ENCODE assay signal across 9 mouse cellular contexts in the genomic region with DNA sequence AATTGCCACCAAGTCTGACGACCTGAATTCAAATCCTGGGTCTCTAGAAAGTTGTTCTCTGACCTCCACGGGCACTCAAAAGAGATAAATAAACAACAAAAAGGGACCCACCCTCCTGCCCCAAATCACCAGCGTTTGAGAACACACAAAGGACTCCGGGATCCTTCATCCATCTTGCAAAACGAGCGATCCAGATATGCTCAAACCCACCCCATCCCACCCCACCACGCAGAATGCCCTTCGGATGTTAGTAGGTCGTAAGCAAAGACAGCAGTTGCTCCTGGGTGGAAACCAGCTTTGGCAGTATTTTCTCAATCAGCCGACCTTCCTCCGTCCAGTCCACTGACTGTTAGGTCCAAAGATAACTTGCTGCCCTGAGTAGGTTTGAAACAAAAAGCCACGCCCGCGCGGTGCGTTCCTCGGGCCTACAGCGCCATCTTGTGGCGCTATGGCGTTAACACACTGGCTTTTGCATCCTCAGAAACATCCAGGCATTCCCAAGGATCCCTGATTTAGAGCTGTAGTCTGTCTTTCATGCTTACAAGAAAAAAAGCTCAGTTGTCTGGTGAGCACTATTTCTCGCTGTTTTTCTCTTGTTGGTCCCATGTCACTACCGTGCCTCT. TPM values are rescaled to one million over a fixed set of nuclear protein-coding genes. Genes with fewer than 3 reads are reported as not detected.
DNase-seq lines count a peak whose midpoint lies in the region; ATAC-seq and TF ChIP-seq lines count a peak whose summit lies in the region.
"Had no signal": no experiment of that assay in that cellular context is flagged by ENCODE, and none has a peak within 500 bp of the region (broad histone marks: within the 10 kb centered on the region; RNA-seq: fewer than 3 reads in every experiment).

No protein-coding gene starts in this region.

- H3K27me3 ChIP-seq in spleen, adult 2 months (ENCODE audit: control insufficient read depth, insufficient read depth, low read length), result no peaks in the 10 kb centered on the region
- H3K27me3 ChIP-seq in intestine, embryonic 15.5 days (replicated peaks), result no peaks in the 10 kb centered on the region
- H3K27me3 ChIP-seq in small intestine, adult 2 months (ENCODE audit: control insufficient read depth, insufficient read depth, low read length), result no peaks in the 10 kb centered on the region

- H3K4me3 ChIP-seq in spleen, adult 2 months (ENCODE audit: extremely low read depth, insufficient read depth, insufficient read length), result no peak overlapping the region
- 0 out of 2 replicates have a peak overlapping the region, but pooled peaks have one; percentile 19 for H3K4me3 ChIP-seq in intestine, embryonic 15.5 days (replicated peaks)
- no peak overlapping the region for H3K4me3 ChIP-seq in small intestine, adult 2 months (ENCODE audit: low read depth, low read length)

- no peak overlapping the region for H3K27ac ChIP-seq in spleen, adult 2 months (ENCODE audit: insufficient read depth, low read length)
- no peak overlapping the region for H3K27ac ChIP-seq in intestine, embryonic 15.5 days
- H3K27ac ChIP-seq in small intestine, adult 2 months (ENCODE audit: insufficient read depth, low read depth, low read length), result no peak overlapping the region

- intact Hi-C loops in left cerebral cortex, postnatal 14 days (cut with DNase I), result loop anchor here (2.0 to 10.0 kb wide), 2 partner anchors 297 to 501 kb away; no protein-coding TSS in a partner anchor

- H3K9ac ChIP-seq in intestine, embryonic 15.5 days, result no peak overlapping the region

- H3K9me3 ChIP-seq in intestine, embryonic 15.5 days, result no peaks in the 10 kb centered on the region

- H3K4me1 ChIP-seq in spleen, adult 2 months (ENCODE audit: control insufficient read depth, insufficient read depth, insufficient read length), result no peaks in the 10 kb centered on the region
- no peaks in the 10 kb centered on the region for H3K4me1 ChIP-seq in intestine, embryonic 15.5 days (replicated peaks)
- no peaks in the 10 kb centered on the region for H3K4me1 ChIP-seq in small intestine, adult 2 months (ENCODE audit: control insufficient read depth, insufficient read depth, insufficient read length, low read length)

- peak; percentile 49; the same call in 1 of the 2 replicates for ATAC-seq in intestine, embryonic 15.5 days

- TF ChIP-seq CTCF in spleen, adult 2 months (IDR thresholded peaks at IDR 0.05; ENCODE audit: extremely low read depth, insufficient read depth, insufficient read length, insufficient replicate concordance), result peak; percentile 71; the same call in 1 of the 2 replicates
- TF ChIP-seq CTCF in small intestine, adult 2 months (IDR thresholded peaks at IDR 0.05; ENCODE audit: extremely low read depth, insufficient read length, insufficient replicate concordance, low read depth, low read length), result peak; percentile 87; the same call in 1 of the 2 replicates

- 16% methylated on average over 22 of the region's 22 CpGs for WGBS in spleen, adult 2 months
- WGBS in intestine, embryonic 15.5 days, result 9% methylated on average over 22 of the region's 22 CpGs
- WGBS in small intestine, adult 2 months, result 16% methylated on average over 22 of the region's 22 CpGs

- TF ChIP-seq POLR2A in spleen, adult 2 months (IDR thresholded peaks at IDR 0.05; ENCODE audit: low read depth, low read length), result no peak
- TF ChIP-seq POLR2A in small intestine, adult 2 months (IDR thresholded peaks at IDR 0.05; ENCODE audit: low read depth, low read length), result no peak

- H3K4me2 ChIP-seq in intestine, embryonic 15.5 days (replicated peaks), result peak overlapping the region; percentile 57

- no peak for DNase-seq in spleen, adult 2 months (ENCODE audit: low read depth in 1 of 2, low spot score in 2 of 2)
- DNase-seq in spleen, postnatal 36 days (ENCODE audit: low spot score in 2 of 2), result no peak
- DNase-seq in embryo, embryonic 10 days (ENCODE audit: low spot score), result peak; percentile 89
- peak; percentile 22 for DNase-seq in gastrocnemius, postnatal 25 days
- DNase-seq in left cerebral cortex, postnatal 14 days (ENCODE audit: low spot score in 2 of 2), result peak; percentile 66 to 78
- peak; percentile 92 for DNase-seq in mesoderm, embryonic 11.5 days (ENCODE audit: low read depth, low spot score)

- no peaks in the 10 kb centered on the region for H3K36me3 ChIP-seq in spleen, adult 2 months (ENCODE audit: control insufficient read depth, insufficient read depth, low read length)
- no peaks in the 10 kb centered on the region for H3K36me3 ChIP-seq in intestine, embryonic 15.5 days
- H3K36me3 ChIP-seq in small intestine, adult 2 months (ENCODE audit: control insufficient read depth, insufficient read depth, low read length), result no peaks in the 10 kb centered on the region
- H3K36me3 ChIP-seq: G1E had no signal

RNA-seq across cellular contexts. Expression of a gene that starts 25.6 kb away (rescaled TPM):
- 0.19 and 0.48 TPM in 2 replicates for polyA plus RNA-seq in spleen, adult 2 months (2012; rRNA removed)
- total RNA-seq in gastrocnemius, postnatal 25 days (2021), result not detected
- 0.30 and 0.41 TPM in 2 replicates for polyA plus RNA-seq in intestine, embryonic 15.5 days (2015; fragmentation: Nextera tagmentation; extraction: Ambion mirVana)
- total RNA-seq in left cerebral cortex, postnatal 14 days (2021), result not detected
- 0.04 and 0.33 TPM in 2 replicates for polyA plus RNA-seq in small intestine, adult 2 months (2012; rRNA removed)
- polyA plus RNA-seq: G1E had no signal

RNA-seq across cellular contexts. Expression of a gene that starts 36.5 kb away (rescaled TPM):
- polyA plus RNA-seq in spleen, adult 2 months (2012; rRNA removed), result 0.07 and 0.09 TPM in 2 replicates
- 1 to 10 TPM; 4.5 to 7.6 TPM for total RNA-seq in gastrocnemius, postnatal 25 days (2021)
- polyA plus RNA-seq in intestine, embryonic 15.5 days (2015; fragmentation: Nextera tagmentation; extraction: Ambion mirVana), result 0.20 and 0.40 TPM in 2 replicates
- total RNA-seq in left cerebral cortex, postnatal 14 days (2021), result 1 to 10 TPM; 1.6 to 1.9 TPM
- polyA plus RNA-seq in small intestine, adult 2 months (2012; rRNA removed), result 0.22 and 0.25 TPM in 2 replicates
- total RNA-seq: G1E had no signal
- polyA plus RNA-seq: G1E had no signal

Comparison
In these comparisons a context has a peak if more than half of its experiments do, and no peak if none do; other contexts are left out.
1. DNase-seq: peak in embryo, embryonic 10 days (single experiment), gastrocnemius, postnatal 25 days (single experiment), left cerebral cortex, postnatal 14 days (2 of 2) and mesoderm, embryonic 11.5 days (single experiment); none in spleen, adult 2 months (0 of 2) and spleen, postnatal 36 days (0 of 2).